Mouse (Mus musculus) forebrain, embryonic 15.5 days (tissue): Measurements from ENCODE around the gene Itgb2. TPM values are rescaled to one million over a fixed set of nuclear protein-coding genes. Genes with fewer than 3 reads are reported as not detected.

Source experiments
- ATAC-seq: fragments of 200-750 bp; cut with Nextera tagmentation; replicated peaks from 2 replicates; pipeline ENCODE4 v1.8.0; 2017; ENCODE audit warnings: mild to moderate bottlenecking, moderate TSS enrichment, moderate library complexity
- H3K27ac ChIP-seq: fragments of 300-500 bp; sonication (generic); replicated peaks from 2 replicates; pipeline ENCODE4 v1.5.1; 2015; ENCODE audit warnings: mild to moderate bottlenecking, inconsistent platforms
- H3K27me3 ChIP-seq: fragments of 300-500 bp; sonication (generic); 2 replicates; pipeline ENCODE4 v1.6.1; 2015; ENCODE audit warnings: inconsistent platforms
- H3K36me3 ChIP-seq: fragments of 300-500 bp; sonication (generic); 2 replicates; pipeline ENCODE4 v1.6.1; 2015; ENCODE audit warnings: mild to moderate bottlenecking, inconsistent platforms
- H3K4me1 ChIP-seq: fragments of 300-500 bp; sonication (generic); 2 replicates; pipeline ENCODE4 v1.6.1; 2015; ENCODE audit warnings: inconsistent platforms
- H3K4me2 ChIP-seq: fragments of 300-500 bp; sonication (generic); replicated peaks from 2 replicates; pipeline ENCODE4 v1.6.1; 2015; ENCODE audit warnings: mild to moderate bottlenecking, inconsistent platforms
- H3K4me3 ChIP-seq: fragments of 300-500 bp; sonication (generic); 2 replicates; pipeline ENCODE4 v1.5.1; 2015; ENCODE audit warnings: mild to moderate bottlenecking, inconsistent platforms
- H3K9ac ChIP-seq: fragments of 300-500 bp; sonication (generic); replicated peaks from 2 replicates; pipeline ENCODE4 v1.6.1; 2015; ENCODE audit warnings: mild to moderate bottlenecking, inconsistent platforms
- H3K9me3 ChIP-seq: fragments of 300-500 bp; sonication (generic); 2 replicates; pipeline ENCODE4 v1.6.1; 2016; ENCODE audit warnings: inconsistent platforms
- WGBS: fragments of 180-500 bp; shearing (Covaris S2); methylation state at CpG from one replicate; pipeline ENCODE4 v1.1.7; 2015; ENCODE audit warnings: mixed read lengths; 5-methylcytosine and 5-hydroxymethylcytosine counted together
- polyA plus RNA-seq: library from polyadenylated mRNA; unstranded; fragments of >200 nt; fragmentation: Nextera tagmentation; extraction: Ambion mirVana; gene quantifications from 2 replicates; pipeline ENCODE4 v1.2.1, GENCODE M21; 2015

Gene Itgb2
- polyA plus RNA-seq: 0.65 and 0.87 TPM in 2 replicates

DNA sequence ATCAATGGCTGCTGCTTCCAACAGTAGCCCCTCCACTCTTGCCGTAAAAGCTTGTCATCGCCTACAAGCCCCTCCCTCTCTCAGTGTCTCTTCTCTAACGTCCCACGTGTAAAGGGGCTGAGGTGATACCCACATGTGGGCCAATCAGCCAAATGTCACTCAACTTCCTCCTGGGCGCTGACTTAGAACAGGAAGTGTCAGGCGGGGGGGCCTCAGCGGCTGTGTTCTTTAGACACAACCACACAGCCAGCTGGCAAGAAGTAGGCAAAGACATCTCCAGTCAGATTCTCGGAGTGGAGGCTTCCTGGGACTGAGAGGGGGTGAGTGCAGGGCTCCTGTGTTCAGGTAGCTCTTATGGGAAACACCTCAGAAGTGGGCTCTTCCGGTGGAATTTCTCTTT is at the start of gene Itgb2:
Gene Itgb2, plus strand, starts transcription at position 113 of the 400 bp plus-strand sequence.
- no peaks in the 10 kb centered on the region for H3K9me3 ChIP-seq
- no peak within 1 kb of the TSS for H3K27ac ChIP-seq
- no peak within 1 kb of the TSS for H3K4me3 ChIP-seq
- no peaks in the 10 kb centered on the region for H3K27me3 ChIP-seq
- no peak within 1 kb of the TSS for H3K9ac ChIP-seq
- no peaks in the 10 kb centered on the region for H3K4me1 ChIP-seq
- H3K4me2 ChIP-seq: no peak within 1 kb of the TSS
- 77% methylated on average over 9 of the region's 9 CpGs for WGBS
- no peaks in the 10 kb centered on the region for H3K36me3 ChIP-seq
- no peak for ATAC-seq

DNA sequence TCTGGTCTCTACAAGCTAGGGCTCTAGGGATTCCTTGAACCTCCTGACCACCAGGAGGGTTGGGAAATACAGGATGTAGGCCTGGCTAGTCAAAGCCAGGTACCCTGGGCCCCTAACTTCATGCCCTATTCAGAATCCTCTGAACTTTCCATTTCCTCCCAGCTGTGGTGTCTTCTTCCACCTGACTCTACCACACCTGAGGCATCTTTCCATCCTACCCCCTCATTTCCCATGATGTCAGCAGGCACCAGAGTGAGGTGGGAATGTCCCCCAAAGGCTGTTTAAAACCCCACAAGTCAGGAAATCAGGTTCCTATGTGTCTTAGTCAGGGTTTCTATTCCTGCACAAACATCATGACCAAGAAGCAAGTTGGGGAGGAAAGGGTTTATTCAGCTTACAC is 48.2 kb upstream of the Itgb2 start:
- peaks cover 2% of the 10 kb centered on the region; the same call in 1 of the 2 replicates for H3K36me3 ChIP-seq
- H3K9me3 ChIP-seq: no peaks in the 10 kb centered on the region
- H3K27me3 ChIP-seq: no peaks in the 10 kb centered on the region
- no peak overlapping the region for H3K4me2 ChIP-seq
- H3K4me1 ChIP-seq: peaks cover 3% of the 10 kb centered on the region; the same call in 1 of the 2 replicates
- H3K4me3 ChIP-seq: no peak overlapping the region
- no peak overlapping the region for H3K27ac ChIP-seq
- ATAC-seq: no peak
- no peak overlapping the region for H3K9ac ChIP-seq

DNA sequence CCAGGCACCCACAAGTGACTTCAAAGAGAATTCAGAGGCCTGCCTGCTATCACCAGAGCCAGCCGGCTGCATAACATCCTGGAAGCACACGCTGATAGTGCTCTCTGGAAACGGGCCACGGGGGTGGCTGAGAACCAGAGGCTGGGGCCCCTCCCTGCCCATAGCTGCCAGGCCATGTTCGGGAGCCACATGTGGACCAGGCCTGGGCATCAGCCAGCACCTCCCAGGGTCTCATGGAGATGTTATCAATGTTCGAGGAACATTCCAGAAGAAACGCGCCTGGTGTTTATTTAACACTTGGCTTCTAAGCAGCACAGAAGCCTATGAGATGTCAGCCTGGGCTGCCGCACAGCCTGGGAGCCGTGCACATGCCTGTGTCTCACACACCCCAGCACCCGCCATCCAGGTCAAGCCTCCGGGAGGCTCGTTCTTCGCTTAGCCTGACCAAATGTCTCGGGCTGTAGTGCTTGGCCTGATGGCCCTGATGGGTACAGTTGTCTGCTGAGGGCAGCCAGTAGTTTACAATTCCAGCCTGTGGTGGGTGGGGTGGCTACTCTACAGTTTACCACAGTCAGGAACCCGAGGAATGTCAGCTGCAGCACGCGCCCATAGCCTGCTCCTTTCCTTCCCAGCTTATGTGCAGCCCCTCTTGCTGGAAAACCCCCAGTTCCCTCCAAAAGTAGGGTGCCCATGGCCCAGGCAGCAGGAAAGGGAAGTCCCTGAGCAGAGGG is 45.7 kb upstream of the Itgb2 start:
- no peak overlapping the region for H3K4me3 ChIP-seq
- no peaks in the 10 kb centered on the region for H3K9me3 ChIP-seq
- H3K27me3 ChIP-seq: no peaks in the 10 kb centered on the region
- WGBS: 78% methylated on average over 18 of the region's 18 CpGs
- H3K9ac ChIP-seq: no peak overlapping the region
- peaks cover 3% of the 10 kb centered on the region; the same call in 1 of the 2 replicates for H3K4me1 ChIP-seq
- no peak overlapping the region for H3K4me2 ChIP-seq
- peaks cover 26% of the 10 kb centered on the region for H3K36me3 ChIP-seq
- H3K27ac ChIP-seq: no peak overlapping the region
- ATAC-seq: no peak; the same call in 1 of the 2 replicates

DNA sequence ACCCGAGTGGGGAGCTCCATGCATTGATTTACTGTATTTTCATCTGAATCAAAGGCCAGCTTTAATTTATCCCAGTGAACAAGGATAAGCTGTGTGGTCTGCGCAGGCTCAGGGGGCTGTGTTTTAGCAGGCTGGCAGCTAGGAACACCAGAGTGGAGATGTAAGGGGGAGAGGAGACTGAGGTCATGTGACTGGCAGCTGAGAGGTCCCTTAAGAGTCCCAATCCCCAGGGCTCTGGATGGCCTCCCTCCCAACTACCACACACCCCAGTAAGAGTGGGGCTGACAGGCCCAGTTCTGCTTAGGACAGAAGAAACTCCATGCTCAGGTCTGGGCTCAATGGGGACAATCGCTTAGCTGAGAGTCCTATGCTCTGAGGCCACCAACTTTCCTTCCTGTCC is 44.3 kb upstream of the Itgb2 start:
- H3K4me1 ChIP-seq: peaks cover 3% of the 10 kb centered on the region; the same call in 1 of the 2 replicates
- no peak overlapping the region for H3K9ac ChIP-seq
- no peak overlapping the region for H3K4me3 ChIP-seq
- no peak for ATAC-seq
- WGBS: 85% methylated on average over 3 of the region's 3 CpGs
- no peak overlapping the region for H3K4me2 ChIP-seq
- H3K27ac ChIP-seq: no peak overlapping the region
- H3K36me3 ChIP-seq: peaks cover 31% of the 10 kb centered on the region
- H3K9me3 ChIP-seq: no peaks in the 10 kb centered on the region
- H3K27me3 ChIP-seq: no peaks in the 10 kb centered on the region

DNA sequence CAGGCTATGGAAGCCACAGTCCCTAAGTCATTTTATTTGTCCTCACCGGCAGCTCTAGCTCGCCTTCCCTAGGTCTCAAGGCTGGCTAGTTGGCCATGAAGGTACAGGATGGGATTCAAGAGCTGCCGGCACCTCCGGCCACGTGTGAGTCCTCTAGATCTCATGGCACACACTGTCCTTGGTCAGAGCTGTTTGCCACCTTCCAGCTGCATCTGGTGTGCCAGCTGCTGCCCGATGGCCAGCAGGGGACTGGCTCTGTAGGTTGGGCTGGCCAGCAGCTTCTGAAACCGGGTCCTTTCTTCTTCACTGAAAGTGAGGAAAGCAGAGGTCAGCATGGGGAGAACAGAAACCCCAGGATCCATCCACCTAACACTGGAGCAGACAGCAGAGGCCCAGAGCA is 41.9 kb upstream of the Itgb2 start:
- Histone ChIP-seq H3K9me3 (no peaks in the 10 kb centered on the region), H3K36me3 (peaks cover 36% of the 10 kb centered on the region), H3K27ac (no peak overlapping the region), H3K4me3 (no peak overlapping the region), H3K27me3 (no peaks in the 10 kb centered on the region), H3K9ac (no peak overlapping the region), H3K4me2 (no peak overlapping the region), H3K4me1 (peaks cover 3% of the 10 kb centered on the region; the same call in 1 of the 2 replicates)
- 94% methylated on average over 7 of the region's 7 CpGs for WGBS
- no peak for ATAC-seq

DNA sequence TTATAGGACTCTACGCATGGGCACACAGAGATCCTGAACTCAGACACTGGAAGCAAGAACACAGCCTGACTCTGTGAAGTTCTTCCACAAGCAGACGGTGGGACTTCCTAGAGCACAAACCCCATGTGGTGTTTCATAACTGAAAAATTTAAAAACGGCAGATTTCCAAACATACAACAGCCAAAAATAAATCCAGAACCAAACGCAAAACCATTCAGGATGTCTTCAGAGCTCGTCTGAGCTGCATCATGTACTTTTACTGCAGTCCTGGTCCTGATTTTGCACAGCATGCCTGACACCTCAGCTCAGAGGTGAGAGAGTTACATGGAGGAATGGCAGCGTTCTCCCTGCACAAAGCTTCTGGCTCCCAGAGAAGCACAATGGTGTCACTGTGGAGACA is 38.5 kb upstream of the Itgb2 start:
- Histone ChIP-seq H3K9ac (no peak overlapping the region), H3K36me3 (peaks cover 36% of the 10 kb centered on the region), H3K9me3 (no peaks in the 10 kb centered on the region), H3K4me3 (no peak overlapping the region), H3K27ac (no peak overlapping the region), H3K4me1 (no peaks in the 10 kb centered on the region), H3K4me2 (no peak overlapping the region), H3K27me3 (no peaks in the 10 kb centered on the region)
- WGBS: 92% methylated on average over 6 of the region's 6 CpGs
- ATAC-seq: no peak

DNA sequence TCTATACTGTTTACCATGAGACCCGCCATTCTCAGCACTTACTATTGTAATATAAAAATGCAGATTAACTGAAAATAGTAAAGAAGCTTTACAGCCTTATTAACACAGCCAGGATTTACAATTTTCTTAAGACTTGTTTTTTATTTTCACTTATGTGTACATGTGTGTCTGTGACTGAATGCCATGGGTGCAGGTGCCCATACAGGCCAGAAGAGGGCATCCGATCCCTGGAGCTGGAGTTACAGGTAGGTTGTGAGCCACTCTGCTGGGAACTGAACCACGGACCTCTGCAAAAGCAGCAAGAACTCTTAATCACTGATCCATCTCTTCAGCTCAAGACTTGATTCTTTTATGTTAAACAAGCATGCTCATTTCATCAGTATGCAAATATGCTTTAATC is 37.2 kb upstream of the Itgb2 start:
- Histone ChIP-seq H3K4me3 (no peak overlapping the region), H3K9me3 (no peaks in the 10 kb centered on the region), H3K4me2 (no peak overlapping the region), H3K36me3 (peaks cover 24% of the 10 kb centered on the region), H3K9ac (no peak overlapping the region), H3K27ac (no peak overlapping the region), H3K27me3 (no peaks in the 10 kb centered on the region), H3K4me1 (no peaks in the 10 kb centered on the region)
- 96% methylated on average over 3 of the region's 3 CpGs for WGBS
- ATAC-seq: no peak

DNA sequence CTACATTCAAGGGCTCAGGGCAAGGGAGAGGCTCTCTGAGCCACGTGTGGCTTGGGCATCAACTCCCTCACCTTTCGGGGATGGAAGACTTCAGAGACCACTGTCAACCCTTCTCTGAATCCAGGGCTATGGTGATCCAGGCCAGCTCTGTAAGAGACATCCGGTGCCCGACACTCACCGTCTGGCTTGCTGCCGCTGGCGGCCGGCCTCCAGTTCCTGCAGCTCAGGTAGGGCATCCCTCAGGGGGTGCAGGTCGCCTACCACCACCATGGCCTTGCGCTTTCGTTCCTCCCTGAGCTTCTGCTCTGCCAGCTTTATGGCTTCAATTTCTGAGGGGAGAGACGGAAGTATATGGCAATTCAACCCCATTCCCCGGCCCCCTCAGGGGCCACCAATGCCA is 32.9 kb upstream of the Itgb2 start:
- Histone ChIP-seq H3K4me2 (no peak overlapping the region), H3K9ac (no peak overlapping the region), H3K27ac (no peak overlapping the region), H3K4me1 (no peaks in the 10 kb centered on the region), H3K36me3 (peaks cover 14% of the 10 kb centered on the region; the same call in 1 of the 2 replicates), H3K4me3 (no peak overlapping the region), H3K9me3 (no peaks in the 10 kb centered on the region), H3K27me3 (no peaks in the 10 kb centered on the region)
- 94% methylated on average over 13 of the region's 13 CpGs for WGBS
- no peak for ATAC-seq

DNA sequence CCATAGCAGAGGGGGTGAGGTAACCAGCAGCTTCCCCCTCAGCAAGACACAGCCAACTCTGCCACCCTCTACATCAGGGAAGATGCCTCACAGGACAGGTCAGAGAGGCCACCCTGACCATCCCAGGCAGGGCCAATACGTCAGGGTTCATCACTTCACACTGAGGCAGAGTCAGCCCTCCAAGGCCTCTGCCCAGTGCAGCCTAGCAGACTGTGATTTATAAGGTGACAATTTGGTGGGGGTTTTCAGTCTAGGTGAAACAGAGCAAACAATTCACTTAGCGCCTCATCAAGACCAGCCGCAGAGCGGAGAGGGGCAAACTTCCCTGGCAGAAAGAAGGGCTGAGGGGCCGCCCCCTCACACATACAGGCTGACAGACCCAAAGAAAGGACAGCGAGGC is 31.8 kb upstream of the Itgb2 start:
- no peaks in the 10 kb centered on the region for H3K4me1 ChIP-seq
- H3K27ac ChIP-seq: no peak overlapping the region
- ATAC-seq: no peak
- peaks cover 15% of the 10 kb centered on the region; the same call in 1 of the 2 replicates for H3K36me3 ChIP-seq
- H3K4me3 ChIP-seq: no peak overlapping the region
- no peak overlapping the region for H3K4me2 ChIP-seq
- no peaks in the 10 kb centered on the region for H3K27me3 ChIP-seq
- WGBS: 90% methylated on average over 6 of the region's 6 CpGs
- no peak overlapping the region for H3K9ac ChIP-seq
- H3K9me3 ChIP-seq: no peaks in the 10 kb centered on the region

DNA sequence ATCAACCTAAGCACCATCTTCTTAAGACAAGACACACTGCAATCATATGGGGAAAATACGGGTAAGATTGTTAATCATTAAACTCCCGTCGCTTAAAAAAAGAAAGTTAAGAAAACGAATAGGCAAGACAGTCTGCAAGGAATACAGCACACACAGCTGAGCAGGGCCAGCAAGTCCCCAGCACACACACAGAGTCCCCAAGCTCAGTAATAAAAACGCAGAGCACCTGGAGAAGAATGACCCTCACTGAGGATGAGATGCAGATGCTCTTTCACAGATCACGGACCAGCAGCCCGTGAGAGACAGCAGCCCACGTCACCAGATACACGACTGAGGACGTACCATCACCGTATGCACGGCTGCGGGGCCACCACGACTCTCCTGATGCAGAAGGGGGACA is 29.4 kb upstream of the Itgb2 start:
- WGBS: 92% methylated on average over 14 of the region's 14 CpGs
- Histone ChIP-seq H3K4me2 (no peak overlapping the region), H3K9me3 (no peaks in the 10 kb centered on the region), H3K4me3 (no peak overlapping the region), H3K36me3 (peaks cover 26% of the 10 kb centered on the region; the same call in 1 of the 2 replicates), H3K27me3 (no peaks in the 10 kb centered on the region), H3K27ac (no peak overlapping the region), H3K4me1 (no peaks in the 10 kb centered on the region), H3K9ac (no peak overlapping the region)
- ATAC-seq: no peak

DNA sequence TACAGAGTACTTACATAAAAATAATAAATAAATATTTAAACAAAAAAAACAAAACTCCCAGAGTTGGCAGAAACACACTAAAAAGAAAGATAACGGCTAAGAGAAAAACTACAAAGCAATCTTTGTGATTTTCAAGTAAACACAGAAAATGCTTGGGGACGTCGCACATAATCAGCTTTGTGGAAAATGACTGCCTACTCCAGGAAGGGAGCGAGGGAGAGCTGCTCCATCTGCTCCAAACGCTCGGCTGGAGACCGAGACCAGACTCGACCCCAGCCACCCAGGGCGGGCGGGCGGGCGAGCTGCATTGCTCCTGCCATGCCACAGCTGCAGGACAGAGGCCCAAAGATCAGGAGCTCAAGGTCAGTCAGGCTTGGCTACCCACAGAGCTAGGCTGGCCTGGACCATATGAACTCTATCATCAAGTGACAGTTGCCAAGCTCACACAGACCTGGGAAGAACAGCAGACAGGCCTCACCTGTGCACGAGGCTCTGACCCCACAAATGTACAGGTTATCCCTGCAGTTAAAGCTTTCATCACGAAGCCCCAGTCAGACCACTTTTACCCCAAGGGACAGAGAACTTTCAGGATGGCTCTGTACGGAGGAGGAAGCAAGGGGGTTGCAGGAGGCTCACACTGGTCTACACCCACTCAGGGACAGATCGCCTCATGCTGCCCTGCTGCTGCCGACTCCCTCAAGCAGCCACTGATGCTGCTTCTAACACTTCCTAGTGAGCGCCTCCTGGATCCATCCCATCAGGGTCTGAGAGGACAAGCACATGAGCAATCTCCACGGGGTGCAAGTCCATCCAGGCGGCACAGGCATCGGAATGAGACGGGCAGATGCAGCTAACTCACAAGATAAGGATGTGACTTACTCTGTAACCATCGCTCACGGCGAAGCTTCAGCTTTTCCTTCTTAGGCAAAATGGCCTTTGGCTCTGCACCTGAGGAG is 26.8 kb upstream of the Itgb2 start:
- Histone ChIP-seq H3K9ac (no peak overlapping the region), H3K4me1 (no peaks in the 10 kb centered on the region), H3K36me3 (peaks cover 33% of the 10 kb centered on the region; the same call in 1 of the 2 replicates), H3K4me2 (no peak overlapping the region), H3K9me3 (no peaks in the 10 kb centered on the region), H3K27me3 (no peaks in the 10 kb centered on the region), H3K27ac (no peak overlapping the region), H3K4me3 (no peak overlapping the region)
- 91% methylated on average over 25 of the region's 25 CpGs for WGBS
- ATAC-seq: no peak

DNA sequence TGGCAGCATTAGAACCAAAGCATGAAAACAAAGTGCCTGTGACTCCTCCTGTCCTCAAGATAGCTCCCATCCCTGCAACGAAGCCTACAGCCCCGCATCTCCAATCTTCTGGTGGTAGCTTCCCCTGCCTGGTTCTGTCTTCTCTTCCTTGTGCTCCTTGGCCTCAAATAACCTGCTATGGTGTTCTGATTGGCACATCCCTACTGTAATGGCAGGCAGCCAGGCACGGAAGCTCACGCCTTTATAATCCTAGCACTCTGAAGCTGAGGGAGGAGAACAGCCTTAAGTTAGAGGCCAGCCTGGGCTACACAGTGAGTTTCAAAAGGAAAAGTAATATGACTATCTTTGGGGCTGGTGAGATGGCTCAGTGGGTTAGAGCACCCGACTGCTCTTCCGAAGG is 25.9 kb upstream of the Itgb2 start:
- WGBS: 88% methylated on average over 6 of the region's 6 CpGs
- H3K27me3 ChIP-seq: no peaks in the 10 kb centered on the region

More for the DNA sequence above, 25.9 kb upstream of the Itgb2 start:
- ATAC-seq: no peak
- no peaks in the 10 kb centered on the region for H3K9me3 ChIP-seq
- no peak overlapping the region for H3K4me2 ChIP-seq
- no peak overlapping the region for H3K27ac ChIP-seq
- H3K9ac ChIP-seq: no peak overlapping the region
- H3K36me3 ChIP-seq: peaks cover 32% of the 10 kb centered on the region; the same call in 1 of the 2 replicates
- H3K4me3 ChIP-seq: no peak overlapping the region
- H3K4me1 ChIP-seq: no peaks in the 10 kb centered on the region; the same call in 1 of the 2 replicates
